Mouse (Mus musculus): ENCODE results near the gene Clec1b. TPM values are rescaled to one million over a fixed set of nuclear protein-coding genes. Genes with fewer than 3 reads are reported as not detected.

The Clec1b gene
- polyA plus RNA-seq, 1 experiment from 2014 or later = 16.4 TPM

GRCm38 (mm10) chr6:129385000-129385399 lies 12.1 kb upstream of the Clec1b start:
- no peak overlapping the region for H3K27ac ChIP-seq
- H3K4me1 ChIP-seq = peaks cover 7% of the 10 kb centered on the region; the same call in 1 of the 2 replicates
- WGBS = 89% methylated on average over 4 of the region's 4 CpGs

GRCm38 (mm10) chr6:129385774-129386173 lies 11.3 kb upstream of the Clec1b start, which contains the start of gene Clec12b:
Gene Clec12b, minus strand, starts transcription at chr6:129385874.
- WGBS = 83% methylated on average over 2 of the region's 2 CpGs
- Histone ChIP-seq H3K4me3 (no peak within 1 kb of the TSS), H3K36me3 (replicated peaks) (no peaks in the 10 kb centered on the region), H3K27me3 (ENCODE audit: poor library complexity, severe bottlenecking) (no peaks in the 10 kb centered on the region), H3K27ac (no peak within 1 kb of the TSS), H3K4me1 (peaks cover 7% of the 10 kb centered on the region; the same call in 1 of the 2 replicates), H3K9me3 (no peaks in the 10 kb centered on the region)
- DNase-seq (ENCODE audit: extremely low spot score, low spot score) = no peak

More at GRCm38 (mm10) chr6:129385000-129385399, 12.1 kb upstream of the Clec1b start:
- H3K4me3 ChIP-seq = no peak overlapping the region
- no peaks in the 10 kb centered on the region for H3K9me3 ChIP-seq
- no peak for DNase-seq (ENCODE audit: extremely low spot score, low spot score)
- H3K27me3 ChIP-seq (ENCODE audit: poor library complexity, severe bottlenecking) = no peaks in the 10 kb centered on the region
- H3K36me3 ChIP-seq (replicated peaks) = no peaks in the 10 kb centered on the region

- H3K9me3 ChIP-seq = no peaks in the 10 kb centered on the region
- 39% methylated on average over 2 of the region's 2 CpGs for WGBS
- H3K36me3 ChIP-seq (replicated peaks) = no peaks in the 10 kb centered on the region
- H3K4me1 ChIP-seq = no peaks in the 10 kb centered on the region
- no peaks in the 10 kb centered on the region for H3K27me3 ChIP-seq (ENCODE audit: poor library complexity, severe bottlenecking)
- H3K4me3 ChIP-seq = no peak overlapping the region
- no peak overlapping the region for H3K27ac ChIP-seq
- DNase-seq (ENCODE audit: extremely low spot score, low spot score) = no peak
Measured at GRCm38 (mm10) chr6:129393087-129393720, 3.9 kb upstream of the Clec1b start.

- Histone ChIP-seq H3K4me3 (no peak overlapping the region), H3K9me3 (no peaks in the 10 kb centered on the region), H3K36me3 (replicated peaks) (no peaks in the 10 kb centered on the region), H3K4me1 (no peaks in the 10 kb centered on the region), H3K27me3 (ENCODE audit: poor library complexity, severe bottlenecking) (no peaks in the 10 kb centered on the region), H3K27ac (no peak overlapping the region)
- DNase-seq (ENCODE audit: extremely low spot score, low spot score) = no peak
- WGBS = 81% methylated on average over 6 of the region's 6 CpGs
Measured at GRCm38 (mm10) chr6:129393732-129394131, 3.4 kb upstream of the Clec1b start.

- 88% methylated on average over 6 of the region's 6 CpGs for WGBS
- DNase-seq (ENCODE audit: extremely low spot score, low spot score) = no peak
- no peaks in the 10 kb centered on the region for H3K27me3 ChIP-seq (ENCODE audit: poor library complexity, severe bottlenecking)
Measured at GRCm38 (mm10) chr6:129399945-129400344, 2.8 kb downstream of the Clec1b start.

GRCm38 (mm10) chr6:129402404-129402803 lies 5.3 kb downstream of the Clec1b start:
- no peak for DNase-seq (ENCODE audit: extremely low spot score, low spot score)
- H3K36me3 ChIP-seq (replicated peaks) = no peaks in the 10 kb centered on the region
- H3K4me3 ChIP-seq = no peak overlapping the region
- H3K27ac ChIP-seq = no peak overlapping the region
- no peaks in the 10 kb centered on the region for H3K4me1 ChIP-seq
- H3K27me3 ChIP-seq (ENCODE audit: poor library complexity, severe bottlenecking) = no peaks in the 10 kb centered on the region
- H3K9me3 ChIP-seq = no peaks in the 10 kb centered on the region
- 94% methylated on average over 2 of the region's 2 CpGs for WGBS

More at GRCm38 (mm10) chr6:129399945-129400344, 2.8 kb downstream of the Clec1b start:
- Histone ChIP-seq H3K9me3 (no peaks in the 10 kb centered on the region), H3K4me1 (no peaks in the 10 kb centered on the region), H3K36me3 (replicated peaks) (no peaks in the 10 kb centered on the region), H3K27ac (no peak overlapping the region), H3K4me3 (no peak overlapping the region)

- no peak for DNase-seq (ENCODE audit: extremely low spot score, low spot score)
- no peak overlapping the region for H3K27ac ChIP-seq
- WGBS = 79% methylated on average over 6 of the region's 6 CpGs
- no peak overlapping the region for H3K4me3 ChIP-seq
- H3K36me3 ChIP-seq (replicated peaks) = no peaks in the 10 kb centered on the region
- H3K27me3 ChIP-seq (ENCODE audit: poor library complexity, severe bottlenecking) = no peaks in the 10 kb centered on the region
- H3K4me1 ChIP-seq = no peaks in the 10 kb centered on the region
- H3K9me3 ChIP-seq = no peaks in the 10 kb centered on the region
Measured at GRCm38 (mm10) chr6:129403391-129403790, 6.3 kb downstream of the Clec1b start.

GRCm38 (mm10) chr6:129405999-129406398 lies 8.9 kb downstream of the Clec1b start:
- Histone ChIP-seq H3K4me3 (no peak overlapping the region), H3K9me3 (no peaks in the 10 kb centered on the region), H3K27me3 (ENCODE audit: poor library complexity, severe bottlenecking) (no peaks in the 10 kb centered on the region), H3K4me1 (no peaks in the 10 kb centered on the region), H3K27ac (no peak overlapping the region), H3K36me3 (replicated peaks) (no peaks in the 10 kb centered on the region)
- DNase-seq (ENCODE audit: extremely low spot score, low spot score) = no peak

GRCm38 (mm10) chr6:129407324-129407723 lies 10.2 kb downstream of the Clec1b start:
- 60% methylated on average over 2 of the region's 2 CpGs for WGBS
- no peak for DNase-seq (ENCODE audit: extremely low spot score, low spot score)
- H3K9me3 ChIP-seq = no peaks in the 10 kb centered on the region
- no peaks in the 10 kb centered on the region for H3K4me1 ChIP-seq
- H3K36me3 ChIP-seq (replicated peaks) = no peaks in the 10 kb centered on the region
- no peak overlapping the region for H3K27ac ChIP-seq
- no peak overlapping the region for H3K4me3 ChIP-seq
- no peaks in the 10 kb centered on the region for H3K27me3 ChIP-seq (ENCODE audit: poor library complexity, severe bottlenecking)

- DNase-seq (ENCODE audit: extremely low spot score, low spot score) = no peak
- Histone ChIP-seq H3K9me3 (no peaks in the 10 kb centered on the region), H3K27ac (no peak within 1 kb of the TSS), H3K27me3 (ENCODE audit: poor library complexity, severe bottlenecking) (no peaks in the 10 kb centered on the region), H3K36me3 (replicated peaks) (no peaks in the 10 kb centered on the region), H3K4me3 (no peak within 1 kb of the TSS), H3K4me1 (no peaks in the 10 kb centered on the region)
- WGBS = 85% methylated on average over 2 of the region's 2 CpGs
Measured at GRCm38 (mm10) chr6:129408562-129408961, 11.5 kb downstream of the Clec1b start, which contains the start of gene Clec9a. Gene Clec9a, plus strand, starts transcription at chr6:129408862.

- H3K4me3 ChIP-seq = no peak overlapping the region
- H3K9me3 ChIP-seq = no peaks in the 10 kb centered on the region
- H3K27ac ChIP-seq = no peak overlapping the region
- no peak for DNase-seq (ENCODE audit: extremely low spot score, low spot score)
- 92% methylated on average over 1 of the region's 1 CpGs for WGBS
- no peaks in the 10 kb centered on the region for H3K36me3 ChIP-seq (replicated peaks)
- H3K27me3 ChIP-seq (ENCODE audit: poor library complexity, severe bottlenecking) = no peaks in the 10 kb centered on the region
- no peaks in the 10 kb centered on the region for H3K4me1 ChIP-seq
Measured at GRCm38 (mm10) chr6:129414177-129414576, 17.1 kb downstream of the Clec1b start.

- WGBS = 95% methylated on average over 3 of the region's 3 CpGs
- Histone ChIP-seq H3K27ac (no peak overlapping the region), H3K9me3 (no peaks in the 10 kb centered on the region), H3K4me1 (no peaks in the 10 kb centered on the region), H3K36me3 (replicated peaks) (no peaks in the 10 kb centered on the region), H3K4me3 (no peak overlapping the region), H3K27me3 (ENCODE audit: poor library complexity, severe bottlenecking) (no peaks in the 10 kb centered on the region)
- no peak for DNase-seq (ENCODE audit: extremely low spot score, low spot score)
Measured at GRCm38 (mm10) chr6:129422311-129422710, 25.2 kb downstream of the Clec1b start.

GRCm38 (mm10) chr6:129423040-129423733 lies 26.1 kb downstream of the Clec1b start:
- 83% methylated on average over 4 of the region's 4 CpGs for WGBS
- no peak overlapping the region for H3K4me3 ChIP-seq
- no peak overlapping the region for H3K27ac ChIP-seq
- DNase-seq (ENCODE audit: extremely low spot score, low spot score) = no peak
- H3K4me1 ChIP-seq = no peaks in the 10 kb centered on the region
- no peaks in the 10 kb centered on the region for H3K27me3 ChIP-seq (ENCODE audit: poor library complexity, severe bottlenecking)
- no peaks in the 10 kb centered on the region for H3K36me3 ChIP-seq (replicated peaks)
- H3K9me3 ChIP-seq = no peaks in the 10 kb centered on the region

Measured in forebrain, embryonic 10.5 days (tissue).